Mouse (Mus musculus) erythroblast, adult 5-6 weeks (primary cell): ENCODE data around the gene 2210010C04Rik. TPM values are rescaled to one million over a fixed set of nuclear protein-coding genes. Genes with fewer than 3 reads are reported as not detected.
"Not testable (repeated sequence)": the region's sequence is repeated elsewhere in the genome, so short reads cannot be mapped to it uniquely, and the experiment has no call there.

Experiments used
- ATAC-seq: replicated peaks from 2 replicates; pipeline ENCODE4 v1.8.0; 2016; ENCODE audit warnings: moderate number of reproducible peaks, mild to moderate bottlenecking, moderate TSS enrichment, inconsistent platforms; ENCODE audit not compliant: poor library complexity, low FRiP score, severe bottlenecking
- total RNA-seq, 2 experiments: library from RNA; stranded (forward) in 1 of 2; stranded (reverse) in 1 of 2; fragments of 150-400 nt in 1 of 2; fragments of 200-764, 138-1000 nt in 1 of 2; gene quantifications; 2 replicates each; pipeline versions ENCODE4 v1.2.3 to v1.2.4; 2015 to 2017; ENCODE audit warnings: low replicate concordance in 2 of 2

2210010C04Rik gene
- total RNA-seq, 2 experiments from 2014 or later, result not detected

DNA sequence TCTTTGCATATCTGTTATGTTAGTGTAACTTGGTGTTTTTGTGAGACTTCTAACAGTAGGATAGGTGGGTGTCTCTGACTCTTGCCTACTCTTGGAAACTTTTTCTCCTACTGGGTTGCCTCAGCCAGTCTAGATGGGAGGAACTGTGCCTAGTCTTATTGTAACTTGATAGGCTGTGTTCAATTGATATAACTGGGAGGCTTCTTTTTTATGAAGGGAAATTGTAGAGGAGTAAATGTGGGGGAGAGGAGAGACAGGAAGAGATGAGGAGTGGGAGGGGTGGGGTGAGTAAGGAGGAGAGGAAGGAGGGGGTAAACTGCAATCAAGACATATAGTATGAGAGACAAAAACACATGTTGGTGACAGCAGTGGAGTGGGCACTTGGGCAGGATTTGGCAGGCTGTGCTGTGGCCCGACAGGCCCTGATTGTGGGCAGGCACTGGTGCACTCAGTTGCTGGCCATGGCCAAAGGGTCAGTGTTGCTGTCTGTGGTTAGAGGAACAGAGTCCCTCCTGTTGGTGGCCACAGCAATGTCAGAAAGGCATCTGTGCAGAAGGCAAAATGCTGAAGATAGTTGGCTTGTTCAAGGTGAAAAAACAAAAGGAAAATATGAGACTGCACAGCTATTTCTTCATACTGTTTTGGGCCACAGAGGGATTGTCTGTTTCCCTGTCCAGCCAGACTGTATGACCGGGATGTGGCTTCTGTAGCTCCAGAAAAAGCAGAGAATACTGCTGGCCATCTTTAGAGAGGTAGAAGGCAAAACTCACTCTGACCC is 9.2 kb downstream of the 2210010C04Rik start:
- ATAC-seq, result no peak

DNA sequence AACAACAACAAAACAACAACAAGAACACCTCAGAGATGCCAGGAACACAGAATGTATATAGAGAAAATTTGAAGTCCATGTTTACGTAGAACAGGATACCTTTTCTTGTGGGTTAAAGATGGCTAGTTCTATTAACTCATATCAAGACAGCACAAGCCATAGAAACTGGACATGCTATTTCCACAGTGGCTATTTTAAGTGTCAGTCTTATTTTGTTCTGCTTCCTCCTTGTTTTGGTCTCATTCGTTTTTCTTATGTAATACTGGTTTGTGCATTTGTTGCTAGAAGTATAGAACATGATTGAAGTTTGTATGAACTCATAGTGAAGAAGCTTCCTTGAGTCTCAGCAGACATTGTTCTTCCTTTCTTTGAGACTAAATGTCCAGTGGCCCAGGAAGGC is 16.2 kb downstream of the 2210010C04Rik start:
- no peak for ATAC-seq

DNA sequence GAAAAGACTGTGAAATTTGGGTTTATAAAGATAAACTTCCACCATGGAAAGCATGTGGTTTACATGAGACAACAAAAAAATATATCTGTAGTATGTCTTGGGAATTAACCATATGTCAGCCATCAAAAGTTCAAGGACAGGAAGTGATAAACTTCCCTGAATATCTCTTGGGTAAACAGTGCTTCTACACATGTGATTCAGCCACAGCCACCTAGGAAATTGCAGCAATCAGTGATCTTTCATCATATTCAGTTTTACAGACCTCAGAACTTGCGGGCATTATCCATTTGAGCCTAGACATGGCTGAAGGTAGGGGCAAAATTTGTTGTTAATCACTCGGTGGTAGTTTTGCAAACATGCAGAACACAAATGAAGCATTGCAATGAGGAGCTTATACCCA is 16.7 kb downstream of the 2210010C04Rik start:
- ATAC-seq, result no peak

DNA sequence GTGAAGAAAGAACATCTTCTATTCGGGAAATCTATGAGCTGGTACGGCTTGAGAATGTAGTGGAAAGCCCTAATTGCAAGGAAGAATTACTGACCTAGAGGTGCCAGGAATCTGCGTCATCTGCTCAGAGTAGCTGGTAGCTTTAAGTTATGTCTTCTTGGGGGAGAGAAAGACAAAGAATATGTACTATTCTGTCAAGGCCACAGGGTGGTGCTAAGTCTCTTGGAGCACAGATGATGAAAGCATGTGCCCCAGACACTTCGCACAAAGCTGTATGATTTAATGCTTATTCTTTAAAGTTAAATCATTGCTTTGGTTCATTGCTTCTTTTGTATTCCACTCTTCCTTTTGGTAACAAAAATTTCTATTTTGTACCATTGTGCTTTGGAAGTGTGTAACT is 20.2 kb downstream of the 2210010C04Rik start:
- ATAC-seq, result no peak

DNA sequence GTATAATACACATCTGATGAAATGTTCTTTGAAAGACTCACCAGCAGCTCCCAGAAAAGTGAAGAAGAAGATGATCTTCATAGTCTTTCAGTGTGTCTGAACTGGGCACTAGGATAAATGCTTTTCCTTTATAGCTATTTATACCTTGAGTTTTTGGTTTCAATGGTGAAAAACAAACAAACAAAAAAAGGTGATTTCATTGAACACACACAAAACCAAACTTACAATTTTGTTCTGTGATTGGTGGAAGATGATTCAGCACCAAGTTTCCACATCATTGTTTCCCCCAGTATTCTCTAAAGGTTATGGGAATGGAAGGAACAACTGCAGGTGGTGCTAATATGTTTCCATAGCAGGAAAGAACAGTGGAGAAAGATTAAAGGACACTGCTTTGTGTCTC is 35.9 kb downstream of the 2210010C04Rik start, which contains the start of gene Gm2663:
TSS of gene Gm2663 (minus strand) at position 101 of the 400 bp plus-strand sequence.
- not testable (repeated sequence) for ATAC-seq

Other genes with a start within 250 kb of the 2210010C04Rik start
- not detected in 2 replicates for gene Moxd2, start 148.0 kb downstream of the 2210010C04Rik start, total RNA-seq (2015; ENCODE audit: low replicate concordance)
- not detected in 2 replicates for gene Moxd2, start 148.0 kb downstream of the 2210010C04Rik start, total RNA-seq (2017; ENCODE audit: low replicate concordance)
- gene Prss58, start 135.1 kb downstream of the 2210010C04Rik start, total RNA-seq (2015; ENCODE audit: low replicate concordance), result not detected in 2 replicates
- gene Prss58, start 135.1 kb downstream of the 2210010C04Rik start, total RNA-seq (2017; ENCODE audit: low replicate concordance), result not detected in 2 replicates
- gene 1700074P13Rik, start 95.0 kb downstream of the 2210010C04Rik start, total RNA-seq (2015; ENCODE audit: low replicate concordance), result not detected in 2 replicates
- gene 1700074P13Rik, start 95.0 kb downstream of the 2210010C04Rik start, total RNA-seq (2017; ENCODE audit: low replicate concordance), result not detected in 2 replicates
- not detected in 2 replicates for gene Gm4744, start 83.6 kb downstream of the 2210010C04Rik start, total RNA-seq (2015; ENCODE audit: low replicate concordance)
- gene Gm4744, start 83.6 kb downstream of the 2210010C04Rik start, total RNA-seq (2017; ENCODE audit: low replicate concordance), result not detected in 2 replicates
- gene 1810009J06Rik, start 70.8 kb downstream of the 2210010C04Rik start, total RNA-seq (2015; ENCODE audit: low replicate concordance), result not detected in 2 replicates
- gene 1810009J06Rik, start 70.8 kb downstream of the 2210010C04Rik start, total RNA-seq (2017; ENCODE audit: low replicate concordance), result not detected in 2 replicates
- gene Gm2663, start 36.0 kb downstream of the 2210010C04Rik start, total RNA-seq (2015; ENCODE audit: low replicate concordance), result not detected in 2 replicates
- not detected in 2 replicates for gene Gm2663, start 36.0 kb downstream of the 2210010C04Rik start, total RNA-seq (2017; ENCODE audit: low replicate concordance)